Mouse (Mus musculus): ENCODE data around the gene Cdh4. TPM values are rescaled to one million over a fixed set of nuclear protein-coding genes. Genes with fewer than 3 reads are reported as not detected.

The Cdh4 gene
- polyA plus RNA-seq, 1 experiment, result not detected

DNA sequence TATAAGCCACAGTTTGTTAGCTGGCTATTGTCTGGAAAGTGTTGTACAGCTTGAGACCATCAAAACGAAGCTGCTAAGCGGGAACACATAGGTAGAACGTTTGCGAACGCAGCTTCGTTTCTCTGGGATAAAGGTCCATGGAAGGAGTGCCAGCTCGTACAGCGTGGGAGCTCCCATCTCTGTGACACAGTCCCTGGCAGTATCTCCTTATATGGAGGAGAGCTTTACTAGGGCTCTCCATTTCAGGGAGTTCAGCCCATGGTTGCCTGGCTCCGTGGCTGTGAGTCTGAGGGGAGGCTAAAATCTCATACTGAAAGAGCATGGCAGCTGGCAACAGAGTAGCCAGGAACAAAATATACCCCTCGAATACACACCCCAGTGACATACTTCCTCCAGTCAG is 409.9 kb downstream of the Cdh4 start:
- TF ChIP-seq SRF (IDR thresholded peaks at IDR 0.05; ENCODE audit: control insufficient read depth, insufficient read length, low read depth), result no peak
- no peak for TF ChIP-seq POLR2AphosphoS2 (IDR thresholded peaks at IDR 0.05; ENCODE audit: insufficient read length, low read depth)
- TF ChIP-seq USF1 (IDR thresholded peaks at IDR 0.05; ENCODE audit: low read depth), result no peak
- no peak for TF ChIP-seq REST (IDR thresholded peaks at IDR 0.05; ENCODE audit: insufficient read depth, insufficient read length)
- no peak for TF ChIP-seq POLR2A (IDR thresholded peaks at IDR 0.05; ENCODE audit: insufficient read length, low read depth)
- TF ChIP-seq MYOD1 (IDR thresholded peaks at IDR 0.05; ENCODE audit: control insufficient read depth in 1 of 3, insufficient read length in 2 of 3, low read depth in 2 of 3), result no peak
- TF ChIP-seq E2F4 (IDR thresholded peaks at IDR 0.05; ENCODE audit: insufficient read depth), result no peak
- TF ChIP-seq TCF3 (IDR thresholded peaks at IDR 0.05; ENCODE audit: insufficient read length, low read depth), result no peak
- TF ChIP-seq CEBPB (IDR thresholded peaks at IDR 0.05; ENCODE audit: insufficient read depth, poor library complexity, severe bottlenecking), result no peak
- no peak for TF ChIP-seq MAX (IDR thresholded peaks at IDR 0.05; ENCODE audit: low read depth)
- no peak for TF ChIP-seq MYOG (IDR thresholded peaks at IDR 0.05; ENCODE audit: control insufficient read depth in 1 of 3, insufficient read depth in 1 of 3, insufficient read length in 2 of 3, low read depth in 2 of 3)
- no peak for TF ChIP-seq TCF12 (IDR thresholded peaks at IDR 0.05; ENCODE audit: insufficient read depth, poor library complexity, severe bottlenecking)
- no peak overlapping the region for H3K4me2 ChIP-seq (ENCODE audit: low read depth)

DNA sequence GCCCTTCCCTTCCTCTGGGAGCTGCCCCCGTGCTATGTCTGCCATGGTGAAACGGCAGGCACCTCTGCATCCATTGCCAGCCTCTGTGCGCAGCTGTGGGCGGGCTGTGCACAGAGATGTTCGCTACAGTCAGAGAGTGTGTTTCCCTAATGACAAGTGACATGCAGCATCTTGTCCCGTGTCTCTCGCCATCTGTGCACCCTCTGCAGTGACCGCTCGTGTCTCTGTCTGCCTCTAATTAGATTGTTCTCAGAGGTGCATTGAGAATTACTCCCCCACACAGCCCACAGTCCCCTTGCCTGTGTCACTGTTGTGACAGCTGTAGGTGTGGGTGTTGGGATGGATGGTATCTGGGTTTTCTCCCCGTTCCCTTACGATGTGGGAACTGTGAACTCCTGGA is 410.6 kb downstream of the Cdh4 start:
- no peaks in the 10 kb centered on the region for H3K79me2 ChIP-seq (ENCODE audit: control insufficient read depth, insufficient read depth)
- no peak overlapping the region for H3K4me3 ChIP-seq

More for the DNA sequence above, 409.9 kb downstream of the Cdh4 start:
- Histone ChIP-seq H3K36me3 (ENCODE audit: control insufficient read depth, insufficient read depth) (no peaks in the 10 kb centered on the region), H3K79me2 (ENCODE audit: control insufficient read depth, insufficient read depth) (no peaks in the 10 kb centered on the region), H3ac (ENCODE audit: control insufficient read depth, insufficient read length) (no peak overlapping the region), H3K4me3 (no peak overlapping the region), H3K27me3 (ENCODE audit: control insufficient read depth, insufficient read depth, insufficient read length) (no peaks in the 10 kb centered on the region)

DNA sequence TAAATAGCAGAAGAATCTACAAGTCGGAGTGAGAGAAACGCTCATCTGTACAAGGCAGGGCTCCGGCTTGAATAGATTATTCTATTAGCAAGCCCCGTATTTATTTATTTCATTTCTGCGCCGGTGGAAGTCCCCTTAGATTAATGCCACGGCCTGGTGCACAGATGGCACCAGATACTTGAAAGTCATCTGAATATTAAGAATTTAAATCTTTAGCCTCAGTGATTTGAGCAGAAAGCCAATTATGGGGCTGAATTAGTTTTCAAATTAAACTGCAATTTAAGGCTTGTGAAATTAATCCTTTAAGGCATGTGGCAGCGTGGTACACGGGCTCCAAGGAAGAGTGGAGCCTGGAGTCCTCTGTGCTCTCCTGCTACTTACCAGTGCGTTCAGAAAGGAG is 411.7 kb downstream of the Cdh4 start:
- Histone ChIP-seq H3K27me3 (ENCODE audit: control insufficient read depth, insufficient read depth, insufficient read length) (no peaks in the 10 kb centered on the region), H3K4me3 (no peak overlapping the region), H3K79me2 (ENCODE audit: control insufficient read depth, insufficient read depth) (no peaks in the 10 kb centered on the region), H3K36me3 (ENCODE audit: control insufficient read depth, insufficient read depth) (no peaks in the 10 kb centered on the region), H3K4me2 (ENCODE audit: low read depth) (no peak overlapping the region), H3ac (ENCODE audit: control insufficient read depth, insufficient read length) (no peak overlapping the region)
- TF ChIP-seq POLR2AphosphoS2 (IDR thresholded peaks at IDR 0.05; ENCODE audit: insufficient read length, low read depth) (no peak), TCF12 (IDR thresholded peaks at IDR 0.05; ENCODE audit: insufficient read depth, poor library complexity, severe bottlenecking) (no peak)

More for the DNA sequence above, 410.6 kb downstream of the Cdh4 start:
- TF ChIP-seq CEBPB (IDR thresholded peaks at IDR 0.05; ENCODE audit: insufficient read depth, poor library complexity, severe bottlenecking) (no peak), TCF12 (IDR thresholded peaks at IDR 0.05; ENCODE audit: insufficient read depth, poor library complexity, severe bottlenecking) (no peak), MAX (IDR thresholded peaks at IDR 0.05; ENCODE audit: low read depth) (no peak), E2F4 (IDR thresholded peaks at IDR 0.05; ENCODE audit: insufficient read depth) (no peak), TCF3 (IDR thresholded peaks at IDR 0.05; ENCODE audit: insufficient read length, low read depth) (no peak), USF1 (IDR thresholded peaks at IDR 0.05; ENCODE audit: low read depth) (no peak)
- H3K36me3 ChIP-seq (ENCODE audit: control insufficient read depth, insufficient read depth), result no peaks in the 10 kb centered on the region
- no peak overlapping the region for H3ac ChIP-seq (ENCODE audit: control insufficient read depth, insufficient read length)
- no peaks in the 10 kb centered on the region for H3K27me3 ChIP-seq (ENCODE audit: control insufficient read depth, insufficient read depth, insufficient read length)
- H3K4me2 ChIP-seq (ENCODE audit: low read depth), result no peak overlapping the region

DNA sequence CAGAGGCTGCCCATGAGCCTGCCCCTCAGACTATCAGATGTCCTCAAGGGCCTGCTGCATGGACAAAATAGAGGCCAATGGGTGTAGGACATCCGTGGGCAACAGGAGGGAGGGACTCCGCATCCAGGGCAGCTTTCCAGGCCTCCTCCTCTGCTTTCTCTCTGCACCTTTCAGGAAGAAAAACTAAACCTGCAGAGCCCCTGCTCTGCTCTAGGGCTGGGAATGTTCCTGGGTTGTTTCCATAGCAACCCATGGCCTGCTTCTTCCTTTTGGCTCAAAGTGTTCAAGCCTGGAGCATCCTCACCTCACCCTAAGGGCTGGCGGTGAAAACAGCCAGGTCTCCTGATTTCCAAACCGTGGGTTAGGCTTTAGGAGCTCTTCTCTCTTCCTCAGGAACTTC is 414.9 kb downstream of the Cdh4 start:
- Histone ChIP-seq H3K4me2 (ENCODE audit: low read depth) (no peak overlapping the region), H3K36me3 (ENCODE audit: control insufficient read depth, insufficient read depth) (no peaks in the 10 kb centered on the region), H3K27me3 (ENCODE audit: control insufficient read depth, insufficient read depth, insufficient read length) (no peaks in the 10 kb centered on the region), H3K4me3 (no peak overlapping the region), H3K79me2 (ENCODE audit: control insufficient read depth, insufficient read depth) (no peaks in the 10 kb centered on the region), H3ac (ENCODE audit: control insufficient read depth, insufficient read length) (no peak overlapping the region)
- TF ChIP-seq POLR2AphosphoS2 (IDR thresholded peaks at IDR 0.05; ENCODE audit: insufficient read length, low read depth) (no peak), SRF (IDR thresholded peaks at IDR 0.05; ENCODE audit: control insufficient read depth, insufficient read length, low read depth) (no peak), USF1 (IDR thresholded peaks at IDR 0.05; ENCODE audit: low read depth) (no peak), POLR2A (IDR thresholded peaks at IDR 0.05; ENCODE audit: insufficient read length, low read depth) (no peak), MYOG (IDR thresholded peaks at IDR 0.05; ENCODE audit: control insufficient read depth in 1 of 3, insufficient read depth in 1 of 3, insufficient read length in 2 of 3, low read depth in 2 of 3) (no peak), TCF3 (IDR thresholded peaks at IDR 0.05; ENCODE audit: insufficient read length, low read depth) (no peak), CEBPB (IDR thresholded peaks at IDR 0.05; ENCODE audit: insufficient read depth, poor library complexity, severe bottlenecking) (no peak), REST (IDR thresholded peaks at IDR 0.05; ENCODE audit: insufficient read depth, insufficient read length) (no peak), MAX (IDR thresholded peaks at IDR 0.05; ENCODE audit: low read depth) (no peak), E2F4 (IDR thresholded peaks at IDR 0.05; ENCODE audit: insufficient read depth) (no peak), TCF12 (IDR thresholded peaks at IDR 0.05; ENCODE audit: insufficient read depth, poor library complexity, severe bottlenecking) (no peak), MYOD1 (IDR thresholded peaks at IDR 0.05; ENCODE audit: control insufficient read depth in 1 of 3, insufficient read length in 2 of 3, low read depth in 2 of 3) (no peak)

DNA sequence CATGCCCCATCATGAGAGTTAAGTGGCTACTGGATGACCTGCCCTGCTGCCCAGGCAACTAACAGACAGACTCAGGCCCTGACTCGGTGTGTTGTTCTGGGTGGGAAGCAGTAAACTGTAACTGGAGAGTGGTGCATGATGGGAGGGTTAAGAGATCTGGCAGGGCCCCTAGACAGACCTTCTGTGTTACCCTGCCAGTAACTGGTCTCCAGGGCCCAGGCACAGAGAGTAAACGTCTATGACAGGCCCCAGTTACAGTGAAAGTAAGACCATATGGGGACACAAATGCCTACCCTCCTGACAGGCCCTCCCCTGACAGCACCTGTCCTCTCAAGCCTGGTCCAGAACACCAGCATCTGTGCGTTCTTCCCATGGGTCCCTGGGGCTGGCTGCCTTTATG is 420.4 kb downstream of the Cdh4 start:
- TF ChIP-seq TCF3 (IDR thresholded peaks at IDR 0.05; ENCODE audit: insufficient read length, low read depth) (no peak), POLR2A (IDR thresholded peaks at IDR 0.05; ENCODE audit: insufficient read length, low read depth) (no peak), E2F4 (IDR thresholded peaks at IDR 0.05; ENCODE audit: insufficient read depth) (no peak), USF1 (IDR thresholded peaks at IDR 0.05; ENCODE audit: low read depth) (no peak)
- Histone ChIP-seq H3K79me2 (ENCODE audit: control insufficient read depth, insufficient read depth) (no peaks in the 10 kb centered on the region), H3K4me2 (ENCODE audit: low read depth) (no peak overlapping the region)

More for the DNA sequence above, 420.4 kb downstream of the Cdh4 start:
- H3K4me3 ChIP-seq, result no peak overlapping the region
- no peaks in the 10 kb centered on the region for H3K36me3 ChIP-seq (ENCODE audit: control insufficient read depth, insufficient read depth)
- no peaks in the 10 kb centered on the region for H3K27me3 ChIP-seq (ENCODE audit: control insufficient read depth, insufficient read depth, insufficient read length)
- no peak overlapping the region for H3ac ChIP-seq (ENCODE audit: control insufficient read depth, insufficient read length)

Data from myocyte (in vitro differentiated cells).